Mouse (Mus musculus): ENCODE measurements at regions not wholly inside any gene's neighbourhood (a gene's known extent, or its start where the extent isn't known, plus 50 kb on each side); places are given as distances from the start of the nearest gene placed in this dataset.
A peak's percentile ranks its signal among the peaks of the same experiment; 100 is the strongest.

DNA sequence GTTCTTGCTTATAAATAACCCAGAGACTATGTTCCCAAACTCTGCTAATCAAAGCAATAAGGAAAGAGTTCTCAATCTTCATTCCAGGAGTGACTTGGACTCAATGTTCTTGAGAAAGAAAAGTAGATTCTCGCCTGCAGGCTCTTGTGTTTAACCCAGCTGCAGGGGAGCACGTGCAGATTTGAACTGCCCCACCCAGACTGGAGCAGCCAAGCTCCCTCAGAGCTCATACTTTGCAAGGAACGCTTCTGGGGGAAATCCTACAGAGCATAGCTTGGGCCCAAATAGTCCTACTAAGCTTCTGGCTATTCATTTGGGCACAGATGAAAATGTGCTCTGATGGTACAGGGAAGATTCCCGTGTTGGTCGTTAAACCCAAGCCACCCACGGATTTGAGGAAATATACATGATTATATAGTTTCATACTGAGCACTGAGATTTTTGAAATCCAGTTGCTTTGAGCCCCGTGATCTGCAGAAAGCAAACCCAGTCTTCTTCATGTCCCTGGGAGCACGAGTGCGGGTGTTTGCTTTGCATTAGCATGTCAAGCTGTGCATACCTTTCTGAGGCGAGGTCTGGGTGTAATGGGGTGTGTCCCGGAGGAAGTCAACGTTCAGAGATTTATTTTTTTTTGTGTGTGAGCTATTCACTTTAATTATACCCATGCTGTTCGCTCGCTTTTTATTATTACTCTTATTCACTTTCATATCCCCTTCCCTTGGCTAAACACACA, 99.1 kb upstream of the Trp63 start:
- DNase-seq (ENCODE audit: low read depth, low spot score) = no peak

DNA sequence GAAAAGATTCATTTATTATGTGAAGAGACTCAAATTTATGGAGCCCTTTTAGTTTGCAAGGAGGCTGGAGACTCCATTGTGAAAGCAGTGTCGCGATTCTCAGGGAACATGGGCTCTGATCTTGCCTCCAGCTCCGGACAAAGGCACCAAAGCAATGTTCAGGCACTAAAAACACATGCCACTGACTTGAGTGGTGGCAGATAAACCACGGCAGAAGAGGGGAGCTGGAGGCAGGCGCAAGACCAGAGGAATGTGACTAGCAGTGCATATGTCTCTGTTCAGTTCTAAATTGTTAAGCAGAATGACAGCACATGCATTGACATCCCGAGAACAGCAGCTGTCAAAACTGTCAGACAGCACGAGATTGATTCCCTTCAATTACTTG, 98.5 kb upstream of the Trp63 start:
- DNase-seq (ENCODE audit: low read depth, low spot score) = no peak

GRCm38 (mm10) chr16:25585953-25586352, 97.6 kb upstream of the Trp63 start:
- DNase-seq (ENCODE audit: low read depth, low spot score) = peak; percentile 76

DNA sequence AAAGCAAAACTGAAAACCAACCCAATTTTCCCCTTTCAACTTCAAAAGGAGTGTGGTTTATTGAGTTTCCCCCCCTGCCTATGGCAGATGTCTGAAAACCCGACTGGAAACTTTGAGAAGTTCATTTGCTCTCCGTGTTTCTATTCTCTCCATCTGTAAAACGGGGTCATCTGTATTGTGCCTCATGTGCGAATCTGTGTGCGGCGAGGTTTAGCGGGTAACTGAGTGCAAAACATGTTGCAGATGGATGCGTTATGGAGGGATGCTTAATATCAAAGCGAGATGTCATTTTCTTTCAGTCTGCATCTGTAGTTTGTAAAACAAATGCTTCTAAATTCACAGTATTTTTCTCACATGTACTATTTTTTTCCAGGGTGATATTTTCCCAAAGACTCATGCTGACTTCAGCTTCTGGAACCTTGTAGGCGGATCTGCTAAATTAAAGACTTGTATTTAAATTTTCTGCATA, 95.7 kb upstream of the Trp63 start:
- peak; percentile 82 for DNase-seq (ENCODE audit: low read depth, low spot score)

DNA sequence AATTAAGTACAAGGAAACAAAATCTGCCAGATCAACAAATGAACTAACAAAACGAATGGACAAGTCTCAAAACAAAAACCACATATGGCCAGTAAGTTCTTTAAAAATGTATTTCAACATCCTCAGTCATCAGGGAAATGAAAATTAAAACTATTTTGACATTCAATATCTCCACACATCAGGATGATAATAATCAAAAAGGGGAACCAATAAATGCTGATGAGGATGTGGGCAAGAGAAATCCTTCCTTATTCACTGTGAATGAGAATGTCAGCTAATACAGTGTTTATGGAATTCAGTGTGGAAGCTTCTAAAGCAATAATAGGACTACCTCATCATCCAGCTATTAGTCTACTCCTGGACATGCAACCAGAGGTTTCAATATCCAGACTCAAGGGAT, 86.1 kb upstream of the Trp63 start:
- no peak for DNase-seq (ENCODE audit: low read depth, low spot score)

GRCm38 (mm10) chr16:25603121-25603520, 80.4 kb upstream of the Trp63 start:
- no peak for DNase-seq (ENCODE audit: low read depth, low spot score)

DNA sequence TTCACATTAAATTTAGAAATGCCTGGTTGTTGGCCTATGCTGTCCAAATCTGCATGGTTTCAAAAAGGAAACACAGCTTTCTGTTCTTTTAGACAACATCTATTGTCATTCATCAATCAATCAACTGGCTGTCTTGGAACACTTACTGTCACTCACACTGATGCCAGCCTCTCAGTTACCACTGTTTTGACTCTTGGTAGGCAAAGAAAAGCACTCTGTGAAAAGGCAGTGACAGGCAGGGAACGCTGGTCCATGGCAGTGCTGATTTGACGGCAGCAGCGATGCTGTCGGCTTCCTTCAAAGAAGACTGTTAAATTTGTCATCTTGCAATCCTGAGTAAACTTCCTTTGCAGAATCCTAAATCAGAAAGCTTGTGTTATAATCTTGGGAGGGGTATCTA, 68.3 kb upstream of the Trp63 start:
- DNase-seq (ENCODE audit: low read depth, low spot score) = no peak

- DNase-seq (ENCODE audit: low read depth, low spot score) = no peak
Measured at GRCm38 (mm10) chr16:25615646-25616045, 67.9 kb upstream of the Trp63 start.

- DNase-seq (ENCODE audit: low read depth, low spot score) = no peak
Measured at GRCm38 (mm10) chr16:25618898-25619297, 64.7 kb upstream of the Trp63 start.

GRCm38 (mm10) chr16:25622651-25623050, 60.9 kb upstream of the Trp63 start:
- DNase-seq (ENCODE audit: low read depth, low spot score) = peak; percentile 39

DNA sequence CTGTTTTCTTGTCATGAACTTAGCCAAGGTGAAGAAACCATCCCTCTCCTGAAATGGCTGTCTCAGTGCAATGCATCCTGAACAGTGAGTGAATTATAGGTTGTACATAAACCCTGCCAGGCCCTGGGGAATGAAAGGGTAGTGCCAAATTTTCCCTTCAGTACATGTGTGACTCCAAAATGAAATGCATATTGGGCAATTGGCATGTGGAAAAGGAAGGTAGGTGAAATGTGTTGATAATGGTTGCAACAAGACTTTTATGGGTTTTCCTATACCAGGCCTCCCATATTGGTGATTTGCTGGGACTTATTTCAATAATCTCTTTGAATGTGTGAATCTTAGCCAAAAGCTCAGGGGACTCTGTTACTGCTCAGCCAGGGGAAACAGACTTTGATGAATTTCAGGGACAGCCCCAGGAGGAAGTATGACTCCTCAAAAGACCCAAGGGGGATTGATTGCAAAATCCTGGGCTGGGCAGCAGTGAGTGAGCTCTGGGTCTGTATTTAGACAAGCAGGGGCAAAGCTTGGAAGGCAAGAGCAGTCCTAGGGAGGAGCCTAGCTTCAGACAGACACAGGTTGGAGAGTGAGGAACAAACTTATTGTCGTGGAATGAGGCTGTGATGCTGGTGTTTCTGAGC, 59.5 kb upstream of the Trp63 start:
- no peak for DNase-seq (ENCODE audit: low read depth, low spot score)

GRCm38 (mm10) chr16:25629750-25630149, 53.8 kb upstream of the Trp63 start:
- no peak for DNase-seq (ENCODE audit: low read depth, low spot score)

DNA sequence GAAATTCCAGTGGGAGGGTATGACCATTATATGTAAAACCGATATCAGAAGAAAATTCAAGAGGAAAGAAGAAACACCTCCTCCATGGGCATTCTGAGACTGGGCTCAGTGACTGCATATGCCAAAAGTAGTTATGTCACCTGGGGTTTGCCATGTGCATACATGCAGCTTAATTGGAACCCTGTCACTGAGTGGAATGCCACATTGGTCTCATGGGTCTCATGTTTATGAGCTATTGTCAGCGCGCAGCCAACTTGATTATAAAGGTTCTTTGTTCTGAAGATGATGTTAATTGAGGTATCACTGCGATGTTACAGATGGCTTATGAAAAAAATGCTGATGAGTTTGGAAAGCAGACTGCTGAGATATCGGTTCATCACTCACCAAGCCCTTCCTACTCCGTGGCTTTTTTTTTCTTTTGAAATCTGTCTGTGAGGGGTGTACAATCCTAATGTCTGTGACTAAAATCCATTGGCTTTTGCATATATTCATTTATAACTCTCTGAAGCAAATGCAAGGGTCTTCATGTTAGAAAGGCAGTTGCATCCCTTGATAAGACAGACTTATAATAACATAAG, 52.3 kb upstream of the Trp63 start:
- no peak for DNase-seq (ENCODE audit: low read depth, low spot score)

Data from telencephalon, adult 2 months (tissue).